Comparison of ENCODE assay signal across 1 mouse cellular context in the genomic region with DNA sequence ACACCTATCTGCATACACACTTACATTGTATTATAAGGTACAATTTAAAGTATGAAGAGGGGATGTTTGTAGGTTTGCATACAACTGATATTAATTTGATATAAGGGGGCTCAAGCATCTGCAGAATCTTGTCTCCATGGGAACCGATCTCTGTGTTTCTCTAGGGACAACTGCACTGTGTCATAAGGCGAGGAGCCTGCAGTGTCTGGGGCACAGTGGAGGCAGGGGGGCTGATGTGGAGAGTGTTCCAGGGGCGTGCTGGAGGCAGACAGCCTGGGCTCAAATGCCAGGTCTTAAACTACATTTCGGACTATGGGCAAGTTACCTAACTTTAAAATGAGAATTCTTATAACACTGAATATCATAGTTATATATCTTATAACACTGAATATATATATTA.
TF ChIP-seq lines count a peak whose summit lies in the region.

No protein-coding gene starts in this region.

TF ChIP-seq in MEL, 35 proteins besides CTCF, POLR2A, EP300 and RAD21:
- no peak for TF ChIP-seq SIN3A (IDR thresholded peaks at IDR 0.05; ENCODE audit: low read length)
- TF ChIP-seq ZC3H11A (IDR thresholded peaks at IDR 0.05; ENCODE audit: low read depth, low read length): no peak
- no peak for TF ChIP-seq GATA1 (IDR thresholded peaks at IDR 0.05; ENCODE audit: low read depth, low read length)
- TF ChIP-seq ETS1 (IDR thresholded peaks at IDR 0.05; ENCODE audit: low read depth, low read length): no peak
- no peak for TF ChIP-seq SMC3 (IDR thresholded peaks at IDR 0.05; ENCODE audit: low read depth, low read length)
- TF ChIP-seq MAZ (IDR thresholded peaks at IDR 0.05; ENCODE audit: low read depth, low read length): no peak
- TF ChIP-seq BHLHE40 (IDR thresholded peaks at IDR 0.05; ENCODE audit: borderline replicate concordance, low read depth, low read length): no peak
- no peak for TF ChIP-seq E2F4 (IDR thresholded peaks at IDR 0.05; ENCODE audit: borderline replicate concordance, low read depth, low read length)
- TF ChIP-seq TBP (IDR thresholded peaks at IDR 0.05; ENCODE audit: low read depth, low read length): no peak
- TF ChIP-seq KAT2A (conservative IDR thresholded peaks at IDR 0.05; ENCODE audit: low read depth, low read length): no peak
- no peak for TF ChIP-seq USF2 (IDR thresholded peaks at IDR 0.05; ENCODE audit: borderline replicate concordance in 1 of 2, insufficient read depth in 1 of 2, low read depth in 1 of 2, low read length in 2 of 2)
- no peak for TF ChIP-seq POLR2AphosphoS5 (IDR thresholded peaks at IDR 0.05; ENCODE audit: borderline replicate concordance, low read depth, low read length)
- TF ChIP-seq ZKSCAN1 (IDR thresholded peaks at IDR 0.05; ENCODE audit: low read depth, low read length): no peak
- TF ChIP-seq ELF1 (IDR thresholded peaks at IDR 0.05; ENCODE audit: low read depth, low read length): no peak
- no peak for TF ChIP-seq UBTF (IDR thresholded peaks at IDR 0.05; ENCODE audit: borderline replicate concordance, insufficient read depth, low read depth, low read length)
